Mouse (Mus musculus) activated CD4-positive, CD25-positive, alpha-beta regulatory T cell (primary cell): ENCODE results near the gene Zfp970. TPM values are rescaled to one million over a fixed set of nuclear protein-coding genes. Genes with fewer than 3 reads are reported as not detected.

Experiments
- polyA plus RNA-seq, 2 experiments: library from polyadenylated mRNA; unstranded; fragments of 100-300 nt; shearing (Covaris generic); gene quantifications; one replicate each; pipeline ENCODE4 v1.2.1; 2017

Gene Zfp970
- polyA plus RNA-seq: 1 to 10 TPM; 4.7 to 5.9 TPM

GRCm38 (mm10) chr2:177464676-177465075, at the start of gene Zfp970:
Gene Zfp970, plus strand, starts transcription at chr2:177464733.

GRCm38 (mm10) chr2:177498067-177498466, 33.5 kb downstream of the Zfp970 start, which contains the start of gene Gm14403:
Gene Gm14403, plus strand, starts transcription at chr2:177498215.

Other genes with a start within 250 kb of the Zfp970 start
- gene Gm14409, start 197.7 kb upstream of the Zfp970 start, polyA plus RNA-seq: not detected
- under 1 TPM in 1 of 2 experiments, not detected in 1; 0.68 TPM for gene Gm14412, start 140.4 kb upstream of the Zfp970 start, polyA plus RNA-seq
- under 1 TPM; 0.74 to 0.86 TPM for gene Gm14418, start 66.4 kb upstream of the Zfp970 start, polyA plus RNA-seq
- gene Gm14403, start 33.5 kb downstream of the Zfp970 start, polyA plus RNA-seq: 1 to 10 TPM in 1 of 2 experiments, under 1 TPM in 1; 0.49 to 1.0 TPM
- not detected for gene Gm14406, start 113.5 kb downstream of the Zfp970 start, polyA plus RNA-seq